Mouse (Mus musculus): ENCODE data around the gene Neu1. TPM values are rescaled to one million over a fixed set of nuclear protein-coding genes. Genes with fewer than 3 reads are reported as not detected.
A peak's percentile ranks its signal among the peaks of the same experiment; 100 is the strongest.

Gene Neu1
- polyA plus RNA-seq, 1 experiment, result 0.31 TPM

DNA sequence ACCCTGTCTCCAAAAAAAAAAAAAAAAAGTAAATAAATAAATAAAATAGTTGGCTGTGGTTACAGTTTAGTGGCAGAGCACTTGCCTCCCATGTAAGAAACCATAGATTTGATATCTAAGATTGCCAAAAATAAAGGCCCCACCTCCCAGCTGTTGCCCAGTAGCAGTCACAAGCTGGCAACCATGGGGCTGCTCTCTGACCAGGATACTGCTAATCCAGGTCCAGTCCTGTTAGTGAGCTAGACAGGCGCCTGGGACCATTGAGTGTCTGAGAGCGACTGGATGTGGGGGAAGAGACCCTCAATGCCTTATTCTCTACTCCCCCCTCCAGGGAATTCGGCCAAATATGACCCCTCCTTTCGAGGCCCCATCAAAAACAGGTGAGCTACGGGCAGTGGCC, 14.7 kb upstream of the Neu1 start:
- Histone ChIP-seq H3K36me3 (ENCODE audit: control insufficient read depth) (peaks cover 25% of the 10 kb centered on the region), H3K4me3 (replicated peaks) (no peak overlapping the region), H3K27me3 (ENCODE audit: control insufficient read depth) (no peaks in the 10 kb centered on the region), H3K9me3 (ENCODE audit: control insufficient read depth, low read length) (no peaks in the 10 kb centered on the region), H3K4me1 (ENCODE audit: control insufficient read depth) (peaks cover 1% of the 10 kb centered on the region)
- TF ChIP-seq TAL1 (IDR thresholded peaks at IDR 0.05; ENCODE audit: low read length) (no peak), GATA1 (IDR thresholded peaks at IDR 0.05; ENCODE audit: low read length) (no peak)

DNA sequence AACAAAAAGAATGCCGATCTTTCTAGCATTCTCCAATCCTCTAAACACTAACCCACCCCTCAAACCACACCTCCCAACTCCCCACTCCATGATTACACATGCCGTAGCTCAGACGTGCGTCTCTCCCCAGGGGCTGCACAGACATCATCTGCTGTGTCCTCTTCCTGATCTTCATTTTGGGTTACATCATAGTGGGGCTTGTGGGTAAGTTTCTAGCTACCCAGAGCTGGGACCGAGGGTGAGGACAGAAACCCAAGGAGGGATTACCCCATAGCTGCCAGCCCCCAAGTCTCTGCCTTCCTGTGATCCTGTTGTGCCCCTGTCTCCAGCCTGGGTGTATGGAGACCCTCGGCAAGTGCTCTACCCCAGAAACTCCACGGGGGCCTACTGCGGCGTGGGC, 13.9 kb upstream of the Neu1 start:
- Histone ChIP-seq H3K36me3 (ENCODE audit: control insufficient read depth) (peaks cover 16% of the 10 kb centered on the region), H3K4me1 (ENCODE audit: control insufficient read depth) (peaks cover 1% of the 10 kb centered on the region), H3K9me3 (ENCODE audit: control insufficient read depth, low read length) (no peaks in the 10 kb centered on the region), H3K27me3 (ENCODE audit: control insufficient read depth) (no peaks in the 10 kb centered on the region), H3K4me3 (replicated peaks) (no peak overlapping the region)
- TF ChIP-seq GATA1 (IDR thresholded peaks at IDR 0.05; ENCODE audit: low read length) (no peak), TAL1 (IDR thresholded peaks at IDR 0.05; ENCODE audit: low read length) (no peak)

DNA sequence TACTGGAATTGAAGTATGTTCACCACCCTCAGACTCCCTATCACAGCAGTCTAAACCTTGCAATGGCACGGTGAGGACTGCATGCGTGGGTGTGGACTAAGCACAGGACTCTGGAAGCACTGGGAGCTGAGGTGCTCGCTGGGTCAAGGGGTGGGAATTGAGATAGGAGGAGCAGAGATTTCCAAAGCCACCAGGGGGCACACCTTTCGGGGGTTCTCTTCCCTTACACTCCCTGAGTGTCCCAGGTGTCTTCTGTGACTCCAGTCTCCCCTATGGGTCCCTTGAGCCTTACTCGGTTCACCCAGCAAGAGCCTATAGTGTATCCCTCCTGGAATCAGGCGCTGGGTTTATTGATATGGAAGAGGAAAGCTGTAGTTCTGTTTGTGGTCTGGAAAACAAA, 8.1 kb upstream of the Neu1 start:
- H3K4me3 ChIP-seq (replicated peaks), result no peak overlapping the region
- H3K4me1 ChIP-seq (ENCODE audit: control insufficient read depth), result no peaks in the 10 kb centered on the region; the same call in 1 of the 2 replicates
- H3K9me3 ChIP-seq (ENCODE audit: control insufficient read depth, low read length), result no peaks in the 10 kb centered on the region
- no peaks in the 10 kb centered on the region for H3K27me3 ChIP-seq (ENCODE audit: control insufficient read depth)
- no peaks in the 10 kb centered on the region for H3K36me3 ChIP-seq (ENCODE audit: control insufficient read depth)
- TF ChIP-seq GATA1 (IDR thresholded peaks at IDR 0.05; ENCODE audit: low read length) (no peak), TAL1 (IDR thresholded peaks at IDR 0.05; ENCODE audit: low read length) (no peak)

DNA sequence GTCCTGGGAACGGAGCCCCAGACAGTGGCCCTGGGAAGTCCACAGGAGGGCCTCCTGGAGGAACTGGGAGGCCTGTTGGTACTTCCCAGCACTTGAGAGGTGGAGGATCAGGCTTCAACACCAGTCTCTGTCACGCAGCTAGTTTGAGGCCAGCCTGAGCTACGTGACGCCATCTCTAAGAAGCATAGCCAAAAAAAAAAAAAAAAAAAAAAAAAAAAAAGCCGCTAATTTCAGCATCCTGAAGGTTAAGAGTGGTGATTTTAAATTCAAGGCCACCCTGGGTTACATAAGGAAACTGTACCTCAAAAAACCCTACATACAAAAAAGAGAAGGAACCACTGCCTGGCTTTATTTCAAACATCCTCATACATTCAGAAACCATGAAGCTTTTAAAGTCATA, 6.8 kb upstream of the Neu1 start:
- Histone ChIP-seq H3K4me3 (replicated peaks) (no peak overlapping the region), H3K9me3 (ENCODE audit: control insufficient read depth, low read length) (no peaks in the 10 kb centered on the region), H3K4me1 (ENCODE audit: control insufficient read depth) (no peaks in the 10 kb centered on the region; the same call in 1 of the 2 replicates), H3K27me3 (ENCODE audit: control insufficient read depth) (no peaks in the 10 kb centered on the region), H3K36me3 (ENCODE audit: control insufficient read depth) (no peaks in the 10 kb centered on the region)
- TF ChIP-seq TAL1 (IDR thresholded peaks at IDR 0.05; ENCODE audit: low read length), result no peak
- no peak for TF ChIP-seq GATA1 (IDR thresholded peaks at IDR 0.05; ENCODE audit: low read length)

DNA sequence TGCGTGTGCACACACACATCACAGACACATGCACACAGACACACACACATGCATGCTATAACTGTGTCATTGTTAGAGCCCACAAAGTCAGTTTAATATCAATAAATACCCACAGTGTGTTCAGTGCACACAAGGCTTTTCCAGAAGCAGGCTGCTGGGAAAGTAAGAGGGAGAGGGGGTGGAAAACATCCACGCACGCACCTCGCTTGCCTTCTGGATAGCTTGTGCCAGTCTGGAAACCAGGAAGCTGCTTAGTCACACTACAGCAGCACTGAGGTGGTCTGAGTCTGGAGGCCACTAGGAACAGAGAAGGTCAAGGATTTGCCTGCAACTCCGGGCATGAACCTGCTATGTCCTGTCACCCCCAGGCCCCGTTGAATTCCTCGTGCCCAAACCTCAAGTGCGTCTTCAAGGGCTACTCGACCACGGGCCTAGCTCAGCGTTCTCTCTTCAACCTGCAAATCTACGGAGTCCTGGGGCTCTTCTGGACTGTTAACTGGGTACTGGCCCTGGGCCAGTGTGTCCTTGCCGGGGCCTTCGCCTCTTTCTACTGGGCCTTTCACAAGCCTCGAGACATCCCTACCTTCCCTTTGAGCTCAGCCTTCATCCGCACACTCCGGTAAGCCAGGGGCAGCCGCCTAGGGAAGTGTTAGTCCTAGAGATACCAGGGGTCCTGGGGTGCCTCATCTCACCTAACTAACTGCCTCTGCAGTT, 3.6 kb upstream of the Neu1 start:
- H3K9me3 ChIP-seq (ENCODE audit: control insufficient read depth, low read length), result no peaks in the 10 kb centered on the region
- no peaks in the 10 kb centered on the region for H3K27me3 ChIP-seq (ENCODE audit: control insufficient read depth)
- H3K4me1 ChIP-seq (ENCODE audit: control insufficient read depth), result peaks cover 15% of the 10 kb centered on the region
- TF ChIP-seq GATA1 (IDR thresholded peaks at IDR 0.05; ENCODE audit: low read length), result no peak
- no peak for TF ChIP-seq TAL1 (IDR thresholded peaks at IDR 0.05; ENCODE audit: low read length)
- no peak overlapping the region for H3K4me3 ChIP-seq (replicated peaks)
- no peaks in the 10 kb centered on the region for H3K36me3 ChIP-seq (ENCODE audit: control insufficient read depth)

DNA sequence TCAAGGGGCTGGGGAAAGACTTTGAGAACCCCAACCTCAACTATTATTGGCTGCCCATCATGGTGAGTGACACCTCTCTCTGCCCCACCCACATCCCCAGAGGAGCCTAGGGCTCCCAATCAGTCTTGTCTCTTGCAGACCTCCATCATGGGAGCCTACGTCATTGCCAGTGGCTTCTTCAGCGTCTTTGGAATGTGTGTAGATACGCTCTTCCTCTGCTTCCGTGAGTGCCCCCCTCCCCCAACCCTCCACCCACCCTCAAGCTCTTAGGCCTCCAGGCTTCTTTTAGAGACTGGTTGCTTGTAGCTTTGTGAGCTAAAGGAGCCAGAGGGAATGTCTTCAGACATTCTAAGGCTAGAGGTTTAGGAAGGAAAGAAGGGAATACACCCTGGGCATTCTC, 2.2 kb upstream of the Neu1 start:
- Histone ChIP-seq H3K9me3 (ENCODE audit: control insufficient read depth, low read length) (no peaks in the 10 kb centered on the region), H3K4me1 (ENCODE audit: control insufficient read depth) (peaks cover 15% of the 10 kb centered on the region), H3K4me3 (replicated peaks) (no peak overlapping the region), H3K36me3 (ENCODE audit: control insufficient read depth) (no peaks in the 10 kb centered on the region), H3K27me3 (ENCODE audit: control insufficient read depth) (no peaks in the 10 kb centered on the region)
- TF ChIP-seq GATA1 (IDR thresholded peaks at IDR 0.05; ENCODE audit: low read length), result no peak
- no peak for TF ChIP-seq TAL1 (IDR thresholded peaks at IDR 0.05; ENCODE audit: low read length)

DNA sequence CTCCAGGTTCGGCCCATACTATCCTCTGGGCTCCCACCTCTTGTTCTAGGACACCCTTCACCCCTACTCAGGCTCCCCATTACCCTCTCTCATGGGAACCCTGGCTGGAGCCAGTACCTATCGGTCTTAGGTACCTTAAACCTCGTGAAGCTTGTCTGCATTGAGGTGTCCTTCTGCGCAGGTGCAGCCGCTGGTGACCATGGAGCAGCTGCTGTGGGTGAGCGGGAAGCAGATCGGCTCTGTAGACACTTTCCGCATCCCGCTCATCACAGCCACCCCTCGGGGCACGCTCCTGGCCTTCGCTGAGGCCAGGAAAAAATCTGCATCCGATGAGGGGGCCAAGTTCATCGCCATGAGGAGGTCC, 664 bp downstream of the Neu1 start:
- H3K4me1 ChIP-seq (ENCODE audit: control insufficient read depth), result peaks cover 18% of the 10 kb centered on the region
- peaks cover 5% of the 10 kb centered on the region for H3K36me3 ChIP-seq (ENCODE audit: control insufficient read depth)
- peak overlapping the region; percentile 68 for H3K4me3 ChIP-seq (replicated peaks)
- H3K9me3 ChIP-seq (ENCODE audit: control insufficient read depth, low read length), result no peaks in the 10 kb centered on the region
- TF ChIP-seq GATA1 (IDR thresholded peaks at IDR 0.05; ENCODE audit: low read length) (no peak), TAL1 (IDR thresholded peaks at IDR 0.05; ENCODE audit: low read length) (no peak)
- no peaks in the 10 kb centered on the region for H3K27me3 ChIP-seq (ENCODE audit: control insufficient read depth)

DNA sequence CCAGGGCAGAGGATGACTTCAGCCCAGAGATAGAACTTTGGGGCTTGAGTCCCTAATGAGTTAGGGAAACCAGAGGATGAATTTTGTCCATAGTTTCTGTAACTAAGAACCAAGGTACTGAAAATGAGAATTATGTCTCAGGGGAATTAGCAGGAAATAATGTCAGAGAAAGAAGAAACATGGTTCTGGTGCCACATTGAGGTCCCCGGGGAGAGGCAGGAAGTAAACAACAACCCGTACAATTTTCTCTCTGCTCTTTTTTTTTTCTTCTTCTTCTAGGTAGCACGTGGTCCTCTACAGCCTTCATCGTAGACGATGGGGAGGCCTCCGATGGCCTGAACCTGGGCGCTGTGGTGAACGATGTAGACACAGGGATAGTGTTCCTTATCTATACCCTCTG, 1.2 kb downstream of the Neu1 start:
- Histone ChIP-seq H3K4me1 (ENCODE audit: control insufficient read depth) (peaks cover 18% of the 10 kb centered on the region), H3K36me3 (ENCODE audit: control insufficient read depth) (peaks cover 5% of the 10 kb centered on the region), H3K9me3 (ENCODE audit: control insufficient read depth, low read length) (no peaks in the 10 kb centered on the region), H3K4me3 (replicated peaks) (peak overlapping the region; percentile 68), H3K27me3 (ENCODE audit: control insufficient read depth) (no peaks in the 10 kb centered on the region)
- TF ChIP-seq GATA1 (IDR thresholded peaks at IDR 0.05; ENCODE audit: low read length) (no peak), TAL1 (IDR thresholded peaks at IDR 0.05; ENCODE audit: low read length) (no peak)

DNA sequence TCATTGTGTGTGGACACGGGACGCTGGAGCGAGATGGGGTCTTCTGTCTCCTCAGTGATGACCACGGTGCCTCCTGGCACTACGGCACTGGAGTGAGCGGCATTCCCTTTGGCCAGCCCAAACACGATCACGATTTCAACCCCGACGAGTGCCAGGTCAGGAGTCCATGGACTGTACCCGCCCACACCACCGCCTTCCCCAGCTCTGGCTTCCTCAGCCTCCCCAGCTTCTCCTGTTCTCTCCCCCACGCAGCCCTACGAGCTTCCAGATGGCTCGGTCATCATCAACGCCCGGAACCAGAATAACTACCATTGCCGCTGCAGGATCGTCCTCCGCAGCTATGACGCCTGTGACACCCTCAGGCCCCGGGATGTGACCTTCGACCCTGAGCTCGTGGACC, 3.0 kb downstream of the Neu1 start:
- Histone ChIP-seq H3K27me3 (ENCODE audit: control insufficient read depth) (no peaks in the 10 kb centered on the region), H3K4me1 (ENCODE audit: control insufficient read depth) (peaks cover 18% of the 10 kb centered on the region), H3K4me3 (replicated peaks) (no peak overlapping the region), H3K36me3 (ENCODE audit: control insufficient read depth) (peaks cover 5% of the 10 kb centered on the region), H3K9me3 (ENCODE audit: control insufficient read depth, low read length) (no peaks in the 10 kb centered on the region)
- TF ChIP-seq TAL1 (IDR thresholded peaks at IDR 0.05; ENCODE audit: low read length) (no peak), GATA1 (IDR thresholded peaks at IDR 0.05; ENCODE audit: low read length) (no peak)

DNA sequence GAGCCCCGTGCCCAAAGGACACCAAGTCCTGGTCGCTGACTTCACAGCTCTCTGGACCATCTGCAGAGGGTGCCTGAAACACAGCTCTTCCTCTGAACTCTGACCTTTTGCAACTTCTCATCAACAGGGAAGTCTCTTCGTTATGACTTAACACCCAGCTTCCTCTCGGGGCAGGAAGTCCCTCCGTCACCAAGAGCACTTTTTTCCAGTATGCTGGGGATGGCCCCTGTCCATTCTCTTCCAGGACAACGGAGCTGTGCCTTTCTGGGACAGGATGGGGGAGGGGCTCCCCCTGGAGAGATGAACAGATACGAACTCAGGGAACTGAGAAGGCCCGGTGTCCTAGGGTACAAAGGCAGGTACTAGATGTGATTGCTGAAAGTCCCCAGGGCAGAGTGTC, 3.8 kb downstream of the Neu1 start:
- H3K27me3 ChIP-seq (ENCODE audit: control insufficient read depth), result no peaks in the 10 kb centered on the region
- no peaks in the 10 kb centered on the region for H3K9me3 ChIP-seq (ENCODE audit: control insufficient read depth, low read length)
- H3K36me3 ChIP-seq (ENCODE audit: control insufficient read depth), result peaks cover 5% of the 10 kb centered on the region
- peaks cover 18% of the 10 kb centered on the region for H3K4me1 ChIP-seq (ENCODE audit: control insufficient read depth)
- TF ChIP-seq GATA1 (IDR thresholded peaks at IDR 0.05; ENCODE audit: low read length) (no peak), TAL1 (IDR thresholded peaks at IDR 0.05; ENCODE audit: low read length) (no peak)
- no peak overlapping the region for H3K4me3 ChIP-seq (replicated peaks)

Measured in erythroblast, embryonic 14.5 days (primary cell).